Mouse (Mus musculus) common myeloid progenitor, adult 5-6 weeks (primary cell): ENCODE measurements at regions not wholly inside any gene's neighbourhood (a gene's known extent, or its start where the extent isn't known, plus 50 kb on each side); places are given as distances from the start of the nearest gene placed in this dataset.
A peak's percentile ranks its signal among the peaks of the same experiment; 100 is the strongest.

ENCODE experiments used
- ATAC-seq: replicated peaks from 2 replicates; pipeline ENCODE4 v1.8.0; 2016; ENCODE audit warnings: low read depth, mild to moderate bottlenecking, moderate TSS enrichment, inconsistent platforms; ENCODE audit not compliant: poor library complexity, severe bottlenecking

DNA sequence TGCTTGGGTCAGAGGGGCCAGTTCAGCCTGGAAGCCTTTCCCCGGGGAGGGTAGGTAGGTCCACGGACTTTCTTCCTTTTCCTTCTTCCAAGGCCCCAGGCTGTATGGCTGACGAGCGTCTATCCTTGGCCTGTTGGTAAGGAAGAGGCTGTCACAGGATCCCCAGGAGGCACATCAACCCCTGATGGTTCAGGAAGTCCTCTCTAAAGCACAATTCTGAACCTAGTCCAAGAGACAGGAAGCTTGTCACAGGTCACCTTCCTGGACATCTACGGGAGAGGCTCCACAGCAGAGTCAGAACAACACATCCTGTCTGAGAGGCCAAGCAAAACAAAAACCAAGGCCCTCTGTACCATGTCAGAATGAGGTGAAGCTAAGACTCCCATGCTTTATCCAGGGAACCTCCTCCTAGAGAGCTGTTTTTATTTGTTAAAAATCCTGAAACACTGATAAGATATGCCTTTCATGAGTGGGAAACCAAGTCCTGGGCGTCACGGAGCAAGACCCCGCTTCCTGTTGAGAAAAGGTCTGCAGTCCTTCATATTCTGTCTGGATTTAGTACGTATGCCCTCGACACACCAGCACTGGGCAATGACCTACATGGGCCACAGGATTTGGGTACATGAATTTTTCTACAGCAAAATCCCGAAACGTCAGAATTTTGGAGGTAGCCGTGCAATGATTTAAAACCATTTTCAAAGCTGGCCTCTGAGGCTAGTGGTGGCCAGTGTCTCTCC, 52.0 kb upstream of the Snrk start:
- no peak for ATAC-seq

DNA sequence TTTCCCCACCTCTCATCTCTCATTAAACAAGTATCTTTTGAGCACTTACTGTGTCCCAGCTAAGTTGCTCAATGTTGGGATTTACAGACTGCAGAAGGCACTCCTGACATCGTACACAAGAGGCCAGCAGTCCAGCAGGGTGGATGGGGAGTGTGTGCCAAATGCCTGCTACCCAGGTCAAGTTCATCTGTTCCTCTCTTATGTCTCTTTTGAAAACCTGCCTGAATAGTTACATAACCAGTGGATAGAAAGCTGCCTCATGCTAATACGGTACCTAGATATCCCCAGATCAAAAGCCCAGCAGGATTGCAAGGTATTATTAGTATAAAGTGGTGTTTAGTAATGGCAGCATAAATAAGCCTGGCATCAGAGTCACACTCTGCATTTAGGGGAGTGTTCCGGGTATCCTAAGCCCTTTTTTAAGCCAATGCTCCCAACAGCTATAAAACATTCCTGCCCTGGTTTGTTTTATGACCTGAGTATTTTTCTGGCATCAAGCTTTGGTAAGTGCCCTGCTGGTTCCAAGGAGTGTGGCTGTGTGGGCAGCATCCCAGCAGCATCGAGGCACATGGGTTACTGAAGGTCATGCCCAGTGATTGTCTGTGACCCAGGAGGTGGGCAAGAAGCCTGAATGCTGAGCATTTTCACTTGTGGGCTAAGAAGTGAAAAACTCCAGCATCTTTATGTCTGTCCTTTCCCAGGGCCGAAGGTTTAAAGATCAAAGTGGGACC, 59.1 kb upstream of the Pomgnt2 start:
- ATAC-seq: no peak

GRCm38 (mm10) chr9:122051716-122052115, 54.8 kb upstream of the Pomgnt2 start:
- no peak for ATAC-seq

- ATAC-seq: no peak
Observed at GRCm38 (mm10) chr9:122051096-122051495, 54.2 kb upstream of the Pomgnt2 start.

DNA sequence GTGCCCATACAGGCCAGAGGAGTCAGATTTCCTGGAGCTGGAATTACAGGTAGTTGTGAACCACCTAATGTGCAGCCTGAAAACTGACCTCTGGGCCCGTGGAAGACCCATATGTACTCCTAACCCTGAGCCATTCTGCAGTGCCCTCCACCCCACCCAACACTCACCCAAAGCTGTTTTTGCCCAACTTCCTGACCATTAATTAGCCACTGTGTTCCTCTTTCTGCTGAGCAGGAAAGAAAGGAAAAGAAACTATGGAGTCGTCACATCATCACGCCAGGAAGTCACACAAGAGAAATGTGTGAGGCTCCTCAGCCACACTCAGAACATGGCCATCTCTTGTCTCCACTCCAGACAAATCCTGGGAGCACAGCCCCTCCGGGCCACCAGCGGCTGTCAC, 52.1 kb upstream of the Pomgnt2 start:
- ATAC-seq: peak; percentile 42

DNA sequence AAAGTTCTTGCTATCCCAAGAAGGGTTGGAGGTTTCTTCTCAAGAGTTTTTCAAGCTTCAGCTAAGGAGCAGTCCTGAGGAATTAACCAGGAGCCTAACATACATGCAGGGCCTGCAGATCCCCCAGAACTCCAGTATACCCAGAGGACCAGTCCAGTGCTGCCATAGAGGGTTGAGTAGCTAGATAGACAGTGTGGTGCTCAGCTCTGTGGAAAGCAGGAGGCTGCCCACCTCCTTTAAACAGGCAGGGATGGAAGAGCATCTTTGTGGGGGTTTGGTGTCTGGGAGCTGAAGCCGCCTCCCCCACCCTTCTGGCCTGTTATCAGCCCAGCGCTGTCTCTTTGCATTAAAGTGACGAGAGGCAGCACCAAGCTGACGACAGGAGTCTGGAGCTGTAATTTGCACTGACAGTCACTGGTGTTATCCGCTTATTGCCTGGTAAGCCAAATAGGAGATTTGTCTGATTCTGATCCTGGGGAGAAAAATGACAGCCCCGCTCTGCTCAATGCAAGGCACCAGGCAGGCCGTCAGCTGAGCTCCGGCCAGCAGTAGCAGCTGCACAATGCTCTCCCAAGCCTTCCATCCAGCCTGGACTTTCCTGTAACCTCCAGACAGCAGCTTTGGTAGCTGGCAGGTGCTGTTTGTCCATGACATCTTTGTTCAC, 51.2 kb upstream of the Pomgnt2 start:
- ATAC-seq: no peak
